Mouse (Mus musculus) thymus, postnatal 25 days (tissue): Measurements from ENCODE around the gene Pkp1.

ENCODE experiments used
- DNase-seq: peaks from one replicate; pipeline ENCODE4 v3.0.0; 2022

The Pkp1 gene

DNA sequence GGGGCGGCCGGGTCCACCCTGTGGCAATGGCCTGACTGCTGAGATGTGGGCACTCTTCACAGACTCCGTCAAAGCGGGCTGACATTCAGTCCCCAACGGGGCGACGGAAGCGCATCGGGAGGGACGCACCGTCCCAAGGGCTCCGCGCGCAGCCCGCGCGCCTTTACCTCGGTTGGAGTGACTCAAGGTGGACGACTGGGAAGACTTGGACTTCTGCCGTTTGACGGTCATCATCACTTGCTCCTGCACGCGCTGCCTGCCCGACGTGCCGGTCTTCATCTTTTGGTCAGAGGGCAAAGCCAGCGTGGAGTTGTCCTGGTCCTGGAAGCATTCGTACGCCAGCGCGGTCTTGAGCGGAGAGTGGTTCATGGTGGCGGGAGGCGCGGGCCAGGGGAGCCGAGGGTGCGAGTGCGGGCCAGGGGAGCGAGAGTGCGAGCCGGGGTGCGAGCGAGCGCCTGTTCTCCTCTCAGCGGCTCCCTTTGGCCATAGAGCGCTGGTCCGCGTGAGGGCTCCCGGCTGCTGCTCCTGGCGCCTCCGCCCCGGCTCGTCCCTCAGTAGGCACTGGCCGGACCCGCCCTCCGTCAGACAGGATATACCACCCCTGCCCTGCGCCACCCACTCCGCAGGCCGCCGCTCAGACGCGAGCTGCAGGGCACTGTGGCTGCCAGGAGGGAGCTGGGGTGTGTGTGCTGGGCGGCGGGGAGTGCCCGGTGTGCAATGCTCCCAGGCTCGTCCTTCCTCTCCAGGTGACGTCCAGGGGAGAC, at the start of gene Pkp1:
Pkp1 (minus strand) TSS at position 564 of the 764 bp plus-strand sequence.
- no peak for DNase-seq

GRCm38 (mm10) chr1:135967739-135968138, 48.7 kb upstream of the Pkp1 start:
- DNase-seq: no peak

DNA sequence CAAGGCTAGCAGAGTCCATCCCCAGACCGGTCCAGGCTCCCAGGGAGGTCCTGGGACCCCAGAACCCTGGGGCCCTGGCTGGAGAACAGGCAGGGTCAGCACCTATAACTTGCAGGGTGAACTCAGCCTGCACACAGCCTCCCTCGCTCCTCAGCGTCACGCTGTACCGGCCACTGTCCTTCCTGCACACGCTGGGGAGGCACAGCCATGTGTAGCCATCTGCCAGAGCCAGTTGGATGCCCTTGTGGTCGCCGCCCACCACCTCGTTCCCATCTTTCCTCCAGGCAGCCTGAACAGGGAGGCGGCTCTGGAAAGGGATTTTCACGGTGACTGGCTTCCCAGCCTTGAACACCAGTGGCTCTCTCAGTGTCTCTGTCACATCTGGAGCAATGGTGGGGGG, 45.6 kb upstream of the Pkp1 start:
- DNase-seq: no peak

- DNase-seq: no peak
These were observed 44.2 kb upstream of the Pkp1 start for GRCm38 (mm10) chr1:135963177-135963576.

- DNase-seq: no peak
These were observed 39.5 kb upstream of the Pkp1 start for GRCm38 (mm10) chr1:135958483-135958882.

GRCm38 (mm10) chr1:135948871-135949270, 29.9 kb upstream of the Pkp1 start:
- DNase-seq: no peak

- DNase-seq: no peak
These were observed 27.2 kb upstream of the Pkp1 start for GRCm38 (mm10) chr1:135946247-135946646.

- peak; percentile 51 for DNase-seq
These were observed 26.7 kb upstream of the Pkp1 start for GRCm38 (mm10) chr1:135945711-135946110.

- DNase-seq: peak; percentile 63
These were observed 25.7 kb upstream of the Pkp1 start for GRCm38 (mm10) chr1:135944526-135945259.

DNA sequence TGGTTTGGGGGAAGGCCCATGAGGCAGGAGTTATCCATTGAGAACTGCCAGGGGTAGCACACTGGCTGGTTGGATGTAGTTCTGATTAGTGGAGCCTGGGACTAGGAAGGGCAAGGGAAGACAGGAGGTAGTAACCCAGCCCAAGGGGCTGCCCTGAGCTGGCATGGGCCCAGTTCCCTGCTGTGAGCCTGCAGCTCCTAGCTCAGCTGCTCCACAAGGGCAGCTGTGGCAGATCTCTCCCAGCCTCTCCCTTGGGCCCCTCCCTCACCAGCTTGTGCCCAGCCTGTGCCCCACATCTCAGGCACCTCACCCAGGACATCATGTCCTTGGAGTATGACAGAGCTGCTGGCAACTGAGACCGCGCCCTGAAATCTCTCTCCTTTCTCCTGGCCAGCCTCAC, 24.7 kb upstream of the Pkp1 start:
- no peak for DNase-seq

DNA sequence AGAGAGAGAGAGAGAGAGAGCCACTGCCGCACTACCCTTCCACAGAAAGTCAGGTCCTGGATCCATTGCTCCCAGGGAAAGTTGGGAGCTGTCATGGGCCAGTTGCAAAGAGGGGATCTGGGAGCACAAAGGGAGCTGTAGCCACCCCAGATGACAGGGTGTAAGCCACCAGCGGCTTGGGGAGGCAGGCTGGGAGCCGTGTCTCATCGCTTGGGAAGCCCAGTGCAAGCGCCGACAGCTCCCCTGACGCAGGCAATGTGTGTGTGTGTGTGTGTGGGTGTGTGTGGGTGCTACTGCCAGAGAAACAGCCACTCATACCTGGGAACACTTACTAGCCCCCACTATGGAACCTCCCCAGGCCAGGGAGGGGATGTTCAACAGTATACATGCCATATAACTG, 23.1 kb upstream of the Pkp1 start:
- no peak for DNase-seq

GRCm38 (mm10) chr1:135941259-135942006, 22.4 kb upstream of the Pkp1 start:
- DNase-seq: no peak

GRCm38 (mm10) chr1:135936091-135936490, 17.1 kb upstream of the Pkp1 start:
- no peak for DNase-seq

GRCm38 (mm10) chr1:135933704-135934293, 14.8 kb upstream of the Pkp1 start:
- no peak for DNase-seq

GRCm38 (mm10) chr1:135929876-135930275, 10.9 kb upstream of the Pkp1 start:
- DNase-seq: no peak

DNA sequence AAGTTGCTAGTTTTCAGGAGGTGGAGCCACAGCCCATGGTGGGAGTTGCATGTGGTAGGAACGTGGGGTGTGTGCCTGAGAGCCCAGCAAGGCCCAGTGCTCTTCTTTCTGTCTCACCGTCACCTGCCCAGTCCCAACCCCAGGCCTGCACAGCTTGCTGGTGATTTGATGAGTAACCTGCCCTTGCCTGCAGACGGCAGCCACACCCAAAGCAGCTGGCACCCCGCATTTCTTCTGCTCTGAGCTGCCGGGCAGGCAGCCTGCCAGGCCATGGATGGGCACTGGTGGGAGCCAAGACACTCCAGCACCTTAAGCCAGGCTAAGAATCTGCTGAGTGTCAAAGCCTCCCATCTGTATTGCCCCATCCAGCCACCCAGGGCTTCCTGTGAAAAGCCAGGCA, 6.8 kb upstream of the Pkp1 start:
- no peak for DNase-seq

- DNase-seq: no peak
These were observed 5.5 kb upstream of the Pkp1 start for GRCm38 (mm10) chr1:135924377-135924994.

DNA sequence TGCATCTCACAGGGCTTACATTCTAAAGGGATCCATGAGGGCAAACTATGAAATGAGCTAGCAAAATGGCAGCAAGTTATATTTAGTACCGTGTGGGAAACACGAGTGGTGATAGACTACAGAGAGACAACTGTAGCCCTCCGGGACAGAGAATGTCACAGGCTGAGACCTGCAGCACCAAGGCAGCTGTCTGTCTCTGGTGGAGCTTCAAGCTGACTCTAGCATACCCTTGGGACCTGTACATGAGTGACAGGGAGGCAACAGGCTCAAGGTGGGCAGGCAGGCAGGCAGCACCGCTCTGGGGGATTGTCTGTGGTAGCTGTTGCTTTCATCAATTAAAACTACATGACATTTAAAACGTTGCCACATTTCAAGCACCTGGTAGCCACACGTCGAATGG, 4.2 kb upstream of the Pkp1 start:
- no peak for DNase-seq

GRCm38 (mm10) chr1:135917206-135917605, 1.8 kb downstream of the Pkp1 start:
- no peak for DNase-seq

DNA sequence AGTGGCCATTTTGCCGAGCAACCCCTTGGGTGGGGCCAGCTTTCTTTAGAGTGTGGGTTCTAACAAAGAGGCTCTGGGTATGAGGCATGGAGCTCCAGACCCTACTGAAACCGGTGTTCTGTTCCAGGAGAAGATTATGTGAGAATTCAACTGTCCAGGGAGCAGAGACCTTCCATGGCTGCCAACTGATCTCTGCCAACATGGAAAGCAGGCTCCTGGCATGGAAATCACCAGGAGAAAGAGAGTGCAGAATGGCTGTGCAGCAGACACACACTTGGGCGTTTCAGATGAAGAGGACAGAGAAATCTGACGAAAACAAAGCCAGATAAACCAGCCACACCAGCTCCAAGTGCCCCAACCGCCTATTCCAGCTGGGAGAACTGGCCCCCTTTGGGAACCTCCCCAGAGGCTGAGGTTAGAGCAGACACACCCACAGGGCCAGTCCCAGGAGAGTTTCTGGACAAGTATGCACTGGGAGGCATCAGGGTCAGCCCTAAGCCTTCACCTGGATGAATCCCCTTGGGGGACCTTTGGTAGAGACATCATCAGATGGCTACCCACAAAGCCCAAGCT, 2.4 kb downstream of the Pkp1 start:
- no peak for DNase-seq

DNA sequence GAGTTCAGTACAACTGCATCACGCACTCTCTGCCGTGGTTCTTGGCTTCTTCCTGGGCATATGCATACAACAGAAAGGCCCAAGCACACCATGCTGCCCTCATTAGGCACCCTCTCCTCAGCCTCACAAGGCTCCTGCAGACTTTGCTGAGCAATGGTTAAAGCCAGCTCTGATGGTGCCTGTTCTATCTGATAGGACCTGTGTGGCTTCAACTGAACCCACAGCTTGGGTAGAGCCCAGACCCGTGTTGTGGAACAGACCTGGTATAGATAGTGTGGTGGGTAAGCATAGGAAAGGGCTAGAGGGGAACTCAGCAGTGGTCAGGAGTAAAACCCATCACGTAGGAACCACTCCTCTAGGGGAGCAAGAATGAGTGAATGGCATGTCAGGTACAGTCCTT, 5.3 kb downstream of the Pkp1 start:
- no peak for DNase-seq

DNA sequence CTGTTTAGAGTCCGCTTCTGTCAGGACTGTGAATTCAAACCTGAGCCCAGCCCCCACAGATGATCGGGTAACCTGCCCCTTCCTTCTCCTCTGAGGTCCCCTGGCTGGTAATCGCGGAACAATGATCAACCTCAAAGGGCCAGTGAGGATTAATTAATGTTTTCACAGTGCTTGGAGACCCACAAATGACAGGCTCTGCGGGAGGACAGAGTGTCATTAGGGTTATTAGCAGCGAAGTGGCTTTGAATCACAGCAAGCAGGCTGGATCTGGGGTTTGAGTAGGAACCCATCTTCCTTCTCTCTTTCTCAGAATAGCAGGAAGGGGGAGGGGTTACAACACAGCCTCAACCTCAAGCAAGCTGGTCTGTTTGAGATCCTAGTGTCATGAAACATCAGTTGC, 9.6 kb downstream of the Pkp1 start:
- no peak for DNase-seq

DNA sequence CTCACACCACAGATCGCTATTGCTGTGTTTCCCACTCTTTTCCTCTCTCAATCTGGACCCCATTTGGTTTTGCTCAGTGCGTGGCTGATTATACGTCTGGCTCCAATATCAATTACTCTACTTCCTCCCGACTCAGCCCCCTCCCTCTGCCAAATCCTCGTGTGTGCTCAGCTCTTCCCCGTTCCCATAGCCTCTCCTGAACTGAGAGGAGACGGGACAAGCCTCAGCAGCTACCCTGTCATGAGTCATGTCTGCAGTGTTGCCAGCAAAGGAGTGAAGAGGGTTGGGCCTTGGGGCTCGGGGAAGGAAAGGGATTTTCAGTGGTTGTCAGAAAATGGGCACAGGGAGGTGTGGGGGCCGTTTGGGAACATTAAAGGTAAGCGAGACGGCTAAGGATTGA, 12.3 kb downstream of the Pkp1 start:
- DNase-seq: no peak
